Mouse (Mus musculus) forebrain, embryonic 12.5 days (tissue): Measurements from ENCODE around the gene Itsn2. TPM values are rescaled to one million over a fixed set of nuclear protein-coding genes. Genes with fewer than 3 reads are reported as not detected.

Experiments
- ATAC-seq: fragments of 200-750 bp; cut with Nextera tagmentation; 2 replicates; pipeline ENCODE4 v1.8.0; 2017; ENCODE audit warnings: moderate TSS enrichment; ENCODE audit not compliant: low FRiP score
- H3K27ac ChIP-seq: fragments of 300-500 bp; sonication (generic); 2 replicates; pipeline ENCODE4 v1.5.1; 2016; ENCODE audit warnings: mild to moderate bottlenecking
- H3K27me3 ChIP-seq: fragments of 300-500 bp; sonication (generic); 2 replicates; pipeline ENCODE4 v1.6.1; 2016; ENCODE audit warnings: mild to moderate bottlenecking
- H3K36me3 ChIP-seq: fragments of 300-500 bp; sonication (generic); replicated peaks from 2 replicates; pipeline ENCODE4 v1.6.1; 2016; ENCODE audit warnings: mild to moderate bottlenecking
- H3K4me1 ChIP-seq: fragments of 300-500 bp; sonication (generic); 2 replicates; pipeline ENCODE4 v1.6.1; 2016
- H3K4me2 ChIP-seq: fragments of 300-500 bp; sonication (generic); 2 replicates; pipeline ENCODE4 v1.6.1; 2016; ENCODE audit warnings: mild to moderate bottlenecking, moderate library complexity
- H3K4me3 ChIP-seq: fragments of 300-500 bp; sonication (generic); replicated peaks from 2 replicates; pipeline ENCODE4 v1.5.1; 2016; ENCODE audit warnings: mild to moderate bottlenecking
- H3K9ac ChIP-seq: fragments of 300-500 bp; sonication (generic); 2 replicates; pipeline ENCODE4 v1.6.1; 2016; ENCODE audit warnings: mild to moderate bottlenecking
- H3K9me3 ChIP-seq: fragments of 300-500 bp; sonication (generic); 2 replicates; pipeline ENCODE4 v1.6.1; 2016
- WGBS: fragments of 180-500 bp; shearing (Covaris S2); methylation state at CpG from one replicate; pipeline ENCODE4 v1.1.7; 2016; 5-methylcytosine and 5-hydroxymethylcytosine counted together
- polyA plus RNA-seq: library from polyadenylated mRNA; unstranded; fragments of >200 nt; fragmentation: Nextera tagmentation; extraction: Ambion mirVana; gene quantifications from 2 replicates; pipeline ENCODE4 v1.2.1, GENCODE M21; 2016

Itsn2 gene
- polyA plus RNA-seq, 1 experiment from 2014 or later: 17.9 TPM

DNA sequence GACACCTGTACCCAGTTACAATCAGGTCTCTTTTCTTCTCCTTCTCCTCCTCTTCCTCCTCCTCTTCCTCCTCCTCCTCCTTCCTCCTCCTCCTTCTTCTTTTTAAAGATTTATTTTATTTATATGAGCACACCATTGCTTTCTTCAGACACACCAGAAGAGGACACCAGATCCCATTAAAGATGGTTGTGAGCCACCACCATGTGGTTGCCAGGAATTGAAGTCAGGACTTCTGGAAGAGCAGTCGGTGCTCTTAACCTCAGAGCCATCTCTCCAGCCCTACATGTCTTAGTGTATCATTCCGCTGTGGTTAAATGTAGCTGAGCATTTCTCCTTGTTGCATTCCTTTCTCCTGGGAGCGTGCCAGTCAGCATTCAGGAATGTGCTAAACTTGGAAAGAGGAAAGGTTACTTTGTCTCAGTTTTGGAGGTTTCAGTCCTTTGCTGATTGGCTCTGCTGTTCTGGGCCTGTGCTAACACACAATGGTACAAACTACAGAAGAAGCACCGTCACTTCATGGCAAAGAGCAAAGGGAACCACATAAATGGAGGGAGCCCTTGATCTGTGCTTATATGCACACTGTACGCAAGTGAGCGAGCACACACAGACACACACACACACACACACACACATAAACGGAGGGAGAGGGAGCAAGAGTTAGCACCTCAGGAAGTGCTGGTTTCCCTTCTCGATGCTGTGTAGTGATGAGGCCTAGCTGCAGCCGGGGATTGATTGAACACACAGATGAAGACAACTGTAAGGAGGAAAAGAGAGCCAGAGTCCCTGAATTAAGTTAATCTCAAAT is 33.8 kb upstream of the Itsn2 start:
- Histone ChIP-seq H3K27ac (no peak overlapping the region), H3K4me1 (no peaks in the 10 kb centered on the region), H3K9me3 (no peaks in the 10 kb centered on the region), H3K4me2 (no peak overlapping the region), H3K9ac (no peak overlapping the region), H3K27me3 (no peaks in the 10 kb centered on the region), H3K36me3 (no peaks in the 10 kb centered on the region), H3K4me3 (no peak overlapping the region)
- 84% methylated on average over 9 of the region's 9 CpGs for WGBS
- ATAC-seq: no peak

- Histone ChIP-seq H3K4me3 (no peak overlapping the region), H3K36me3 (no peaks in the 10 kb centered on the region), H3K9me3 (no peaks in the 10 kb centered on the region), H3K27ac (no peak overlapping the region), H3K4me1 (no peaks in the 10 kb centered on the region), H3K4me2 (no peak overlapping the region), H3K27me3 (no peaks in the 10 kb centered on the region), H3K9ac (no peak overlapping the region)
- WGBS: 35% methylated on average over 5 of the region's 5 CpGs
- no peak for ATAC-seq
Observed at GRCm38 (mm10) chr12:4571864-4572263, 20.6 kb upstream of the Itsn2 start.

DNA sequence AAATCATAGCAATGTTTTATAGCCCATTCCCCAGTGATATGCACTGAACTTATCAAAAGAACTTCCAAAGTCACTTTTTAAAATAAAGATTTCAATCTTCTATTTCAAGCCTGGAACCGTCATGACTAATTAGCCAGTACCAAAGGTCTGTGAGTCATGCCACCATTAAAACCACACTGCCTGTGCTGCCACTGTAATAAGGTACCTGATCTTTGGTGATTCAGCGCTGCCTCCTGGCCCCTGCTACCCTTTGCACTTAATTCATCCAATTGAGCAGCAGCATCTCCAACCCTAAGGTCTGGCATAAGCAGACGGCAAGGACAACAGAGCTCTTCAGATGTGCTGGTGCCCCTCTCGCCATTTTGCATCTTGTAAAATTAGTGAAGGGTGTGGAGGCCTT is 18.4 kb upstream of the Itsn2 start:
- Histone ChIP-seq H3K9me3 (no peaks in the 10 kb centered on the region), H3K36me3 (no peaks in the 10 kb centered on the region), H3K27me3 (no peaks in the 10 kb centered on the region), H3K4me2 (no peak overlapping the region), H3K9ac (no peak overlapping the region), H3K27ac (no peak overlapping the region), H3K4me1 (no peaks in the 10 kb centered on the region), H3K4me3 (no peak overlapping the region)
- no peak for ATAC-seq
- 85% methylated on average over 4 of the region's 4 CpGs for WGBS

DNA sequence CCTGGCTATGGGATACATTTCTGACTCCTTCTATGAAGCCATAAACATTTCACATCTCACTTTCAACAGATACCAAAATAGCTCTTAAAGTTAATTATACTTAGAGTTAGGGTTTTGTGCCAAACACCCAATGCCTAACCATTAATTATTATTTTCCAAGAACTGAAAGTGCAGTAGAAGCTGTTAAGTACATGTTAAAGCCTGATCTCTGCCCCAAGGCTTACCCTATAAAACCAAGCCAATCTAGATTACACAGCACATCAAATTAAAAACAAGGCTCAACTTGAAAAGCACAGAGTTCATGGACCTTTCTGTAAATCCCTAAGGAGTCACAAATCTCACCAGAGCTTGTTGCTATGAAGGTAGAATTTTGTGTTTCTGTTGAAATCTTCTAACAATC is 10.1 kb upstream of the Itsn2 start:
- no peaks in the 10 kb centered on the region for H3K36me3 ChIP-seq
- no peaks in the 10 kb centered on the region for H3K9me3 ChIP-seq
- no peak overlapping the region for H3K27ac ChIP-seq
- H3K4me1 ChIP-seq: no peaks in the 10 kb centered on the region
- H3K4me3 ChIP-seq: no peak overlapping the region
- no peak overlapping the region for H3K4me2 ChIP-seq
- H3K9ac ChIP-seq: no peak overlapping the region
- H3K27me3 ChIP-seq: no peaks in the 10 kb centered on the region
- no peak for ATAC-seq

- Histone ChIP-seq H3K4me2 (no peak overlapping the region), H3K36me3 (no peaks in the 10 kb centered on the region), H3K27me3 (peaks cover 11% of the 10 kb centered on the region; the same call in 1 of the 2 replicates), H3K27ac (no peak overlapping the region), H3K9me3 (no peaks in the 10 kb centered on the region), H3K9ac (no peak overlapping the region), H3K4me1 (no peaks in the 10 kb centered on the region; the same call in 1 of the 2 replicates), H3K4me3 (no peak overlapping the region)
- ATAC-seq: no peak
- WGBS: 87% methylated on average over 2 of the region's 2 CpGs
Observed at GRCm38 (mm10) chr12:4587846-4588245, 4.6 kb upstream of the Itsn2 start.

DNA sequence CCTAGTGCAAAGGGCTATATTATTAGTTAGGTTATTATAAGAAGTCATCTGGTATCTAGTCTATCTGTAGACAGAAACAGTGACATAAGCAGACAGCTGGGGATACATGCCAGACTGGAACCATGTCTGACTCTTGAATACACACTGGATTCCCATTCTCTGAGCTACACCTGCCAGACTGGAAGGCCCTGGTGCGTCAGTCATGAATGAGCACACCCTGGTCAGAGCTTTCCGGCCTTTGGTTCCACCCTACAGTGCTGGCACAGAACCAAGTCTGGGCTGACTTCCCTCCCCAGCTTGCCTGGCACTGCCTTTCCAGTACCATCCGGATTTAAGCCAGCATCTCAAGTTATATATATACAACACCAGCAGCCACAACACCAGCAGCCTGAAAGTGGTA is 3.8 kb upstream of the Itsn2 start:
- H3K36me3 ChIP-seq: no peaks in the 10 kb centered on the region
- no peak overlapping the region for H3K9ac ChIP-seq
- H3K27me3 ChIP-seq: peaks cover 11% of the 10 kb centered on the region; the same call in 1 of the 2 replicates
- no peaks in the 10 kb centered on the region for H3K9me3 ChIP-seq
- no peak overlapping the region for H3K4me2 ChIP-seq
- WGBS: 87% methylated on average over 3 of the region's 3 CpGs
- H3K4me3 ChIP-seq: no peak overlapping the region
- no peak overlapping the region for H3K27ac ChIP-seq
- peaks cover 1% of the 10 kb centered on the region for H3K4me1 ChIP-seq
- ATAC-seq: no peak

DNA sequence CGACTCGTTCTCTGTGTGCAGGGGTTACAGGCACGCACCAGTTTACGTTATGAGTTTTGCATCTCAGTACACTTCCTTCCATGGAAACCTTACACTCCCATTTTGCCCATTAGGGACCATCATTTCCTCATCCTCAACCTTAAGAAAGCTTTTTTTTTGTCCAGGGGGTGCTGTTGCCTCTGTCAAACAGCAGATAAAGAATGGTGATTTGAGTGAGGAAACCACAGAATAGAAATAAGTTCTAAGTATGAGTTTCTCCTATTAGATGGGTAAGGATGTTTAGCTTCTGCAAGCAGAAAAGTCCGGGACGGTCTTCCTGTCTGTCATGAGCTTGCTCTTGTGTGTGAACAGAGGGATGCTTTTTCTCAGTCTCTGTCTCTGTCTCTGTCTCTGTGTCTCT is 413 bp upstream of the Itsn2 start:
- Histone ChIP-seq H3K4me1 (peaks cover 6% of the 10 kb centered on the region), H3K9me3 (no peaks in the 10 kb centered on the region), H3K4me2 (peak overlapping the region; percentile 69), H3K27me3 (peaks cover 11% of the 10 kb centered on the region; the same call in 1 of the 2 replicates), H3K27ac (no peak overlapping the region), H3K4me3 (peak overlapping the region; percentile 94), H3K9ac (no peak overlapping the region; the same call in 1 of the 2 replicates), H3K36me3 (no peaks in the 10 kb centered on the region)
- 74% methylated on average over 6 of the region's 6 CpGs for WGBS
- no peak for ATAC-seq

DNA sequence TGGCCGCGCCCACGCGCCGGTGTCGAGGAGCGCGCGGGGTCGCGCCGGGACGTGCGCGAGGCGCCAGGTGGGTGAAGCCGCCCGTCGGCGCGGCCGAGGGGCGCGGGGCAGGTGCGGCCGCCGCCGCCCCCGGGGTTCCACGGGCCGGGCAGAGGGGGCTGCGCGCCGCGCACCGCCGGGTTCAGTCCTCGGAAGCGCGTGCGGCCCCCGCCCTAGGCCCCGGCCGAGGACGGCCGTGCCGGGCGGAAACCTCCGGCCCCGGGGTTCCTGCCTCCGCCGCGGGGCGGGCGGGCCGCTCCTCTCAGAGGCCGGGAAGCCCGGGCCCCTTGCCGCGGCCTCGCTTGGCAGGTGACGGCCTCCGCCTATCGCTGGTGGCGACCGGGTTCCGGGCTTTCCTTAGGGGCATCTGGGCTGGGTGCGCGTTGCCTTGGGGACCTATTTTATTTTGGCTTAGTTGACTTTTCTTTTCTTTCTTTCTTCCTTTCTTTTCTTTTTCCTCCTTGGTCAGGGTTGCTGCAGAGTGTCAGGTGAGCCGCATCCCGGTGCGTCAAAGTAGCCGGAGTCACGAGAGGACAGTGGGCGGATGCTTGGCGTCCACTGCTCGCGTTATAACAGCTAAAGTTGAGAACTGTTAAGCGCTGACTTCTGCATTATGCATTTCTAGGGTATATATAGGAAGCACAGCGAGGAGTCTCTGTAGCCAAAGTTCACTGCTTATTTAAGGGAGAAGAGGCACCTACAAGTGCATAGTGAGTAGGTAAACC is 910 bp downstream of the Itsn2 start:
- H3K9me3 ChIP-seq: no peaks in the 10 kb centered on the region
- no peaks in the 10 kb centered on the region for H3K36me3 ChIP-seq
- under 1% methylated on average over 51 of the region's 80 CpGs for WGBS
- 0 out of 2 replicates have a peak overlapping the region, but pooled peaks have one; percentile 31 for H3K27ac ChIP-seq
- peak; percentile 87 for ATAC-seq
- peak overlapping the region; percentile 69 for H3K4me2 ChIP-seq
- H3K4me1 ChIP-seq: peaks cover 6% of the 10 kb centered on the region
- peak overlapping the region; percentile 94 for H3K4me3 ChIP-seq
- peaks cover 11% of the 10 kb centered on the region; the same call in 1 of the 2 replicates for H3K27me3 ChIP-seq
- H3K9ac ChIP-seq: peak overlapping the region; percentile 76

GRCm38 (mm10) chr12:4593930-4594391 is 1.5 kb downstream of the Itsn2 start:
- H3K36me3 ChIP-seq: no peaks in the 10 kb centered on the region

GRCm38 (mm10) chr12:4595055-4595454 is 2.6 kb downstream of the Itsn2 start:
- H3K27me3 ChIP-seq: peaks cover 11% of the 10 kb centered on the region; the same call in 1 of the 2 replicates
- no peak overlapping the region for H3K9ac ChIP-seq
- no peak overlapping the region for H3K4me3 ChIP-seq
- no peaks in the 10 kb centered on the region for H3K9me3 ChIP-seq
- no peaks in the 10 kb centered on the region for H3K36me3 ChIP-seq
- no peak overlapping the region for H3K4me2 ChIP-seq
- ATAC-seq: no peak
- peaks cover 6% of the 10 kb centered on the region for H3K4me1 ChIP-seq
- 84% methylated on average over 6 of the region's 6 CpGs for WGBS
- no peak overlapping the region for H3K27ac ChIP-seq

More at GRCm38 (mm10) chr12:4593930-4594391, 1.5 kb downstream of the Itsn2 start:
- Histone ChIP-seq H3K27me3 (peaks cover 11% of the 10 kb centered on the region; the same call in 1 of the 2 replicates), H3K4me3 (peak overlapping the region; percentile 94), H3K4me1 (peaks cover 6% of the 10 kb centered on the region), H3K9ac (no peak overlapping the region), H3K27ac (no peak overlapping the region), H3K4me2 (peak overlapping the region; percentile 69), H3K9me3 (no peaks in the 10 kb centered on the region)
- ATAC-seq: no peak
- WGBS: 65% methylated on average over 9 of the region's 9 CpGs

- Histone ChIP-seq H3K4me2 (no peak overlapping the region), H3K4me3 (no peak overlapping the region), H3K27me3 (no peaks in the 10 kb centered on the region), H3K36me3 (no peaks in the 10 kb centered on the region), H3K27ac (no peak overlapping the region), H3K9me3 (no peaks in the 10 kb centered on the region), H3K4me1 (peaks cover 2% of the 10 kb centered on the region; the same call in 1 of the 2 replicates), H3K9ac (no peak overlapping the region)
- no peak for ATAC-seq
- 68% methylated on average over 8 of the region's 8 CpGs for WGBS
Observed at GRCm38 (mm10) chr12:4598666-4599428, 6.4 kb downstream of the Itsn2 start.

GRCm38 (mm10) chr12:4599713-4600112 is 7.3 kb downstream of the Itsn2 start:
- no peaks in the 10 kb centered on the region for H3K27me3 ChIP-seq
- no peak overlapping the region for H3K4me2 ChIP-seq
- H3K4me1 ChIP-seq: no peaks in the 10 kb centered on the region
- no peaks in the 10 kb centered on the region for H3K36me3 ChIP-seq
- no peak overlapping the region for H3K9ac ChIP-seq
- no peak for ATAC-seq
- H3K27ac ChIP-seq: no peak overlapping the region
- 82% methylated on average over 4 of the region's 4 CpGs for WGBS
- H3K9me3 ChIP-seq: no peaks in the 10 kb centered on the region
- no peak overlapping the region for H3K4me3 ChIP-seq
